ENCODE assay signal across 8 mouse cellular contexts in the genomic region with DNA sequence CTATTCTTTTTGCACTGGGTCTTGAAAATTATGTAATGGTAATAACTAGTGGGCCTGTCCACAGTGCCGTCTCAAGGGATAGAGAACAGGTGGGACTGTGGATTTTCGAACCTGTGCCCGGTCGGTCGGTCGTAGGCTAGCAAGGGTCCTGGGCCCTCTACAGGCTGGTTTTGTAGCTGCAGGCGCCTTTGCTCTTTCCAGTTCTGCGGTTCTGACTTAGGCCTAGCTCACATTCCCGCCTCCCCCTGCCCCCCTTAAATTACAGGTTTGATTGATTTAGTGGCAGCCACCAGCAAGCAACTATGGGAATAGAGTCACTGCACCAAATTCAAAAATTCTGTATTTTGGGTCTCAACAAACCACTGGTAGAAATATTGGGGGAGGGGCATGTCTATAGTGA. TPM values are rescaled to one million over a fixed set of nuclear protein-coding genes. Genes with fewer than 3 reads are reported as not detected.
DNase-seq lines count a peak whose midpoint lies in the region; ATAC-seq lines count a peak whose summit lies in the region.

No protein-coding gene starts in this region.

- H3K79me2 ChIP-seq in macrophage (ENCODE audit: inconsistent target): no peaks in the 10 kb centered on the region

- H3K36me3 ChIP-seq in embryonic facial prominence, embryonic 15.5 days: no peaks in the 10 kb centered on the region
- H3K36me3 ChIP-seq in hindbrain, embryonic 12.5 days: no peaks in the 10 kb centered on the region
- H3K36me3 ChIP-seq in macrophage (ENCODE audit: inconsistent target): no peaks in the 10 kb centered on the region

- no peaks in the 10 kb centered on the region for H3K9me3 ChIP-seq in embryonic facial prominence, embryonic 15.5 days (replicated peaks)
- no peaks in the 10 kb centered on the region for H3K9me3 ChIP-seq in hindbrain, embryonic 12.5 days (replicated peaks)

- WGBS in embryonic facial prominence, embryonic 15.5 days: 4% methylated on average over 9 of the region's 9 CpGs
- 7% methylated on average over 9 of the region's 9 CpGs for WGBS in hindbrain, embryonic 12.5 days
- WGBS in macrophage (ENCODE audit: missing documents): 2% methylated on average over 5 of the region's 9 CpGs

- no peak overlapping the region for H3K27ac ChIP-seq in embryonic facial prominence, embryonic 15.5 days (replicated peaks)
- H3K27ac ChIP-seq in hindbrain, embryonic 12.5 days: no peak overlapping the region
- peak overlapping the region; percentile 29 for H3K27ac ChIP-seq in macrophage

- no peak overlapping the region for H3K9ac ChIP-seq in embryonic facial prominence, embryonic 15.5 days
- H3K9ac ChIP-seq in hindbrain, embryonic 12.5 days: no peak overlapping the region

- H3K4me2 ChIP-seq in embryonic facial prominence, embryonic 15.5 days (replicated peaks): peak overlapping the region; percentile 99
- H3K4me2 ChIP-seq in hindbrain, embryonic 12.5 days (replicated peaks): peak overlapping the region; percentile 96

- intact Hi-C loops in left cerebral cortex, postnatal 14 days (cut with DNase I): loop anchor here (2.0 to 5.0 kb wide), 3 partner anchors 39 to 129 kb away; no protein-coding TSS in a partner anchor

- peak; percentile 55 for DNase-seq in layer of hippocampus, adult 11-12 months (ENCODE audit: low spot score)
- DNase-seq in layer of hippocampus, adult 9-10 months (ENCODE audit: low spot score): no peak
- peak; percentile 56 for DNase-seq in adrenal gland, postnatal 25 days
- DNase-seq in left cerebral cortex, postnatal 14 days (ENCODE audit: low spot score in 2 of 2): peak; percentile 56 to 59
- DNase-seq in spleen, adult 12 weeks (ENCODE audit: low spot score): peak; percentile 12

- H3K4me3 ChIP-seq in embryonic facial prominence, embryonic 15.5 days (replicated peaks): peak overlapping the region; percentile 61
- peak overlapping the region; percentile 50 for H3K4me3 ChIP-seq in hindbrain, embryonic 12.5 days
- H3K4me3 ChIP-seq in macrophage (ENCODE audit: inconsistent target): peak overlapping the region; percentile 62

- H3K4me1 ChIP-seq in embryonic facial prominence, embryonic 15.5 days: peaks cover 34% of the 10 kb centered on the region
- H3K4me1 ChIP-seq in hindbrain, embryonic 12.5 days: peaks cover 13% of the 10 kb centered on the region

- peak; percentile 22; the same call in 1 of the 2 replicates for ATAC-seq in embryonic facial prominence, embryonic 15.5 days (ENCODE audit: insufficient number of reproducible peaks, low FRiP score, low TSS enrichment, low read depth)
- ATAC-seq in hindbrain, embryonic 12.5 days (ENCODE audit: low FRiP score): peak; percentile 37; the same call in 1 of the 2 replicates

- peaks cover 40% of the 10 kb centered on the region for H3K27me3 ChIP-seq in embryonic facial prominence, embryonic 15.5 days
- H3K27me3 ChIP-seq in hindbrain, embryonic 12.5 days: peaks cover 47% of the 10 kb centered on the region

RNA-seq across cellular contexts. Expression of a gene that starts 0.9 kb away (rescaled TPM):
- total RNA-seq in adrenal gland, postnatal 25 days (2021): 12.8 and 13.1 TPM in 2 replicates
- polyA plus RNA-seq in embryonic facial prominence, embryonic 15.5 days (2015; fragmentation: Nextera tagmentation; extraction: Ambion mirVana): 4.6 and 4.8 TPM in 2 replicates
- polyA plus RNA-seq in hindbrain, embryonic 12.5 days (2016; fragmentation: Nextera tagmentation; extraction: Ambion mirVana): 1.8 and 2.4 TPM in 2 replicates
- total RNA-seq in left cerebral cortex, postnatal 14 days (2021): 10 to 100 TPM; 25.1 to 25.8 TPM
- 10 to 100 TPM in 25 of 26 experiments, 1 to 10 TPM in 1; 8.9 to 37.5 (median 19.6) TPM for total RNA-seq in macrophage (2018; cell fraction: chromatin; rRNA removed)
- 10 to 100 TPM; 20.0 to 56.2 (median 35.3) TPM for total RNA-seq in macrophage (2018; cell fraction: cytosol; rRNA removed)
- total RNA-seq in macrophage (2018; cell fraction: nucleus; rRNA removed): 10 to 100 TPM; 14.7 to 47.2 (median 30.6) TPM
- 28.9 to 47.9 TPM (median 35.4 TPM) in 3 replicates for polyA plus RNA-seq in macrophage (2018)

RNA-seq across cellular contexts. Expression of a gene that starts 33.5 kb away (rescaled TPM):
- 13.2 and 18.5 TPM in 2 replicates for total RNA-seq in adrenal gland, postnatal 25 days (2021)
- 5.1 and 7.7 TPM in 2 replicates for polyA plus RNA-seq in embryonic facial prominence, embryonic 15.5 days (2015; fragmentation: Nextera tagmentation; extraction: Ambion mirVana)
- polyA plus RNA-seq in hindbrain, embryonic 12.5 days (2016; fragmentation: Nextera tagmentation; extraction: Ambion mirVana): 1.8 and 2.6 TPM in 2 replicates
- total RNA-seq in left cerebral cortex, postnatal 14 days (2021): 1 to 10 TPM; 1.5 TPM
- total RNA-seq in macrophage (2018; cell fraction: chromatin; rRNA removed): 1,000 to 10,000 TPM; 1,136 to 6,556 (median 3,620) TPM
- 100 to 1,000 TPM in 17 of 26 experiments, 10 to 100 TPM in 9; 69.2 to 344 (median 158) TPM for total RNA-seq in macrophage (2018; cell fraction: cytosol; rRNA removed)
- 1,000 to 10,000 TPM in 20 of 26 experiments, 100 to 1,000 TPM in 6; 493 to 2,755 (median 1,436) TPM for total RNA-seq in macrophage (2018; cell fraction: nucleus; rRNA removed)
- polyA plus RNA-seq in macrophage (2018): 63.3 to 156 TPM (median 108 TPM) in 3 replicates
